Mouse (Mus musculus) adrenal gland, adult (tissue): Measurements from ENCODE around the gene Rasal3.

Experiments
- DNase-seq, 2 experiments: peaks; one replicate each; pipeline ENCODE4 v3.0.0; 2022 to 2023; ENCODE audit warnings: low spot score in 1 of 2; ENCODE audit not compliant: inconsistent age in 2 of 2

Gene Rasal3

GRCm38 (mm10) chr17:32356766-32357760 lies 46.3 kb downstream of the Rasal3 start:
- peak; percentile 24 to 71 for DNase-seq

GRCm38 (mm10) chr17:32356281-32356680 lies 47.1 kb downstream of the Rasal3 start:
- no peak for DNase-seq

- DNase-seq: no peak
These were observed 48.4 kb downstream of the Rasal3 start for GRCm38 (mm10) chr17:32355031-32355430.

GRCm38 (mm10) chr17:32354211-32354610 lies 49.2 kb downstream of the Rasal3 start:
- DNase-seq: no peak

GRCm38 (mm10) chr17:32353696-32354095 lies 49.7 kb downstream of the Rasal3 start:
- DNase-seq: peak in 1 of 2 experiments; percentile 80

- DNase-seq: peak in 1 of 2 experiments; percentile 5
These were observed 51.7 kb downstream of the Rasal3 start for GRCm38 (mm10) chr17:32351726-32352125.

- peak in 1 of 2 experiments; percentile 2 for DNase-seq
These were observed 52.1 kb downstream of the Rasal3 start for GRCm38 (mm10) chr17:32351269-32351668.

- DNase-seq: peak; percentile 98 to 99
These were observed 52.9 kb downstream of the Rasal3 start, which contains the start of gene Akap8l for GRCm38 (mm10) chr17:32350382-32350983. Gene Akap8l (minus strand): TSS chr17:32350607.

GRCm38 (mm10) chr17:32349851-32350381 lies 53.5 kb downstream of the Rasal3 start:
- DNase-seq: no peak

GRCm38 (mm10) chr17:32349037-32349732 lies 54.2 kb downstream of the Rasal3 start:
- DNase-seq: peak in 1 of 2 experiments; percentile 82

- DNase-seq: no peak
These were observed 55.0 kb downstream of the Rasal3 start for GRCm38 (mm10) chr17:32348406-32348805.

- no peak for DNase-seq
These were observed 62.3 kb downstream of the Rasal3 start for GRCm38 (mm10) chr17:32341102-32341501.
